Mouse (Mus musculus) limb, embryonic 14.5 days (tissue): Measurements from ENCODE around the gene Sertad1. TPM values are rescaled to one million over a fixed set of nuclear protein-coding genes. Genes with fewer than 3 reads are reported as not detected.

ENCODE experiments used
- ATAC-seq: fragments of 200-750 bp; cut with Nextera tagmentation; 2 replicates; pipeline ENCODE4 v1.8.0; 2017; ENCODE audit warnings: low read depth, moderate number of reproducible peaks, moderate TSS enrichment; ENCODE audit not compliant: low FRiP score
- DNase-seq: peaks from one replicate; pipeline ENCODE4 v3.0.0-alpha.2; 2015; ENCODE audit warnings: low spot score
- H3K27ac ChIP-seq: fragments of 300-500 bp; sonication (generic); replicated peaks from 2 replicates; pipeline ENCODE4 v1.5.1; 2014; ENCODE audit warnings: low read depth, mild to moderate bottlenecking, low read length, moderate library complexity, mixed read lengths
- H3K27me3 ChIP-seq: fragments of 300-500 bp; sonication (generic); 2 replicates; pipeline ENCODE4 v1.6.1; 2014; ENCODE audit warnings: low read length, mixed read lengths; ENCODE audit not compliant: control insufficient read depth, insufficient read depth
- H3K36me3 ChIP-seq: fragments of 300-500 bp; sonication (generic); 2 replicates; pipeline ENCODE4 v1.6.1; 2014; ENCODE audit warnings: mild to moderate bottlenecking, low read length, moderate library complexity, mixed read lengths; ENCODE audit not compliant: control insufficient read depth, insufficient read depth
- H3K4me1 ChIP-seq: fragments of 300-500 bp; sonication (generic); 2 replicates; pipeline ENCODE4 v1.6.1; 2014; ENCODE audit warnings: antibody characterized with exemption, low read length, mixed read lengths; ENCODE audit not compliant: control insufficient read depth, insufficient read depth
- H3K4me2 ChIP-seq: fragments of 300-500 bp; sonication (generic); replicated peaks from 2 replicates; pipeline ENCODE4 v1.6.1; 2014; ENCODE audit warnings: low read depth, mild to moderate bottlenecking, low read length, moderate library complexity; ENCODE audit not compliant: severe bottlenecking
- H3K4me3 ChIP-seq: fragments of 300-500 bp; sonication (generic); replicated peaks from 2 replicates; pipeline ENCODE4 v1.5.1; 2014; ENCODE audit warnings: low read length
- H3K9ac ChIP-seq: fragments of 300-500 bp; sonication (generic); 2 replicates; pipeline ENCODE4 v1.6.1; 2014; ENCODE audit warnings: mild to moderate bottlenecking, low read depth, low read length, moderate library complexity; ENCODE audit not compliant: severe bottlenecking
- H3K9me3 ChIP-seq: fragments of 300-500 bp; sonication (generic); 2 replicates; pipeline ENCODE4 v1.6.1; 2016; ENCODE audit warnings: low read length; ENCODE audit not compliant: control insufficient read depth
- POLR2A ChIP-seq: fragments of 200-500 bp; IDR thresholded peaks from 2 replicates; pipeline ENCODE4 v1.8.0; 2012; ENCODE audit warnings: inconsistent platforms, mild to moderate bottlenecking, moderate library complexity, borderline replicate concordance; ENCODE audit not compliant: insufficient read depth, insufficient read length; ENCODE audit errors: extremely low read depth
- WGBS: fragments of 180-500 bp; shearing (Covaris S2); extraction: QIAGEN DNeasy Blood & Tissue Kit; methylation state at CpG from one replicate; pipeline ENCODE4 v1.1.7; 2014; 5-methylcytosine and 5-hydroxymethylcytosine counted together
- polyA plus RNA-seq, 2 experiments: library from polyadenylated mRNA; depleted of rRNA in 1 of 2; stranded (reverse) in 1 of 2; unstranded in 1 of 2; fragments of >200 nt; fragmentation: Nextera tagmentation in 1 of 2; extraction: Ambion mirVana in 1 of 2; gene quantifications; 2 replicates each; pipeline versions ENCODE4 v1.2.1 to v1.2.3; 2012 to 2014

The Sertad1 gene
- polyA plus RNA-seq (2012; rRNA removed) = 23.3 and 28.0 TPM in 2 replicates
- 34.2 and 39.4 TPM in 2 replicates for polyA plus RNA-seq (2014; fragmentation: Nextera tagmentation; extraction: Ambion mirVana)

DNA sequence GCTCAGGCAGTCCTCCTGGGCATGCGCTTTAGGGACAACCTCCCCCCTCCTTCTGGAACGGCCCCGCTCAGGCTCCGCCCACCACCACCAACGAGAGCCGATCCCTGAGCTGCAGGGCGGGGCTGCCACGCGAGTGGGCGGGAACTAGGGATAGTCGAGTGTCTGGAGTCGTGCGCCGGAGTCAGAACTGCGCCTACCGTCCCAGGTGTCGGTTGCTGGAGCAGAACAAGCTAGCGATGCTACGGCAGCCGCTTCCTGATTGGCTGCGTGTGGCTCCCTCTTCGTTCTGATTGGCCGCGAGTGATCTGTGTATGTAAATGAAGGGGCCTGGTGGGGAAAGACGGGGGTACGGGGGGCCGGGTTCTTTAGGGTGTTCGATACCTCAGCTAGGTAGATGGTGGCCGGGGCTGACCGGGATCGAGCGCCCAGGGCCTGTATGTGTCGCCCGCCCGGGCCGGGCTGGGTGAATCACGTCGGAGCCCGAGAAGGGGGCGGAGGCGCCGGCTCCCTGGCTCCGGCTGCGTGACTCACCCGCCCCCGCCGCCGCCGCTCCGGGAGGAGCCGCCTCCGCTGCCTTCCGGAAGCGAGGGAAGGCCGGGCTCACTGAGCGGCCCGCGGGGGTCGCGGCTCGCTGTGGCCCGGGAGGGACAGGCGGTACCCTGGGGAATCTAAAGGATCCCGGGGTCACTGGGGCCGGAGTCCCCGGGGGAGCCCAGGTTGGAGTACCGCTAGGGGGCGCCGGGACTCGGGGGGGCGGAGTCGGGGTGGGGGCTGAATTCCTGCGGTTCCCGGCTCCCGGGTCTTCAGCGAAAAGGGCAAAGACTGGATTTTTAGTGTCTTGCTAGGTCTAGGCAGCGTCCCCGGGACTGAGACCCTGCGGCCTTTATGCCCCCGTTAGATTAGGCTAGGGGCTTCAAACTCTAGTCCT is at the start of gene Sertad1:
Gene Sertad1 (plus strand): TSS at position 141 of the 928 bp plus-strand sequence.
- no peaks in the 10 kb centered on the region for H3K9me3 ChIP-seq
- H3K9ac ChIP-seq = peak within 1 kb of the TSS; percentile 87
- H3K27ac ChIP-seq = peak within 1 kb of the TSS; percentile 97
- ATAC-seq (peak; percentile 96), DNase-seq (peak; percentile 100)
- peaks cover 23% of the 10 kb centered on the region for H3K4me1 ChIP-seq
- peak within 1 kb of the TSS; percentile 83 for H3K4me3 ChIP-seq
- peaks cover 11% of the 10 kb centered on the region for H3K36me3 ChIP-seq
- peak within 1 kb of the TSS; percentile 88 for H3K4me2 ChIP-seq
- TF ChIP-seq POLR2A = peak; percentile 98; the same call in 1 of the 2 replicates
- H3K27me3 ChIP-seq = no peaks in the 10 kb centered on the region
- WGBS = under 1% methylated on average over 46 of the region's 80 CpGs

DNA sequence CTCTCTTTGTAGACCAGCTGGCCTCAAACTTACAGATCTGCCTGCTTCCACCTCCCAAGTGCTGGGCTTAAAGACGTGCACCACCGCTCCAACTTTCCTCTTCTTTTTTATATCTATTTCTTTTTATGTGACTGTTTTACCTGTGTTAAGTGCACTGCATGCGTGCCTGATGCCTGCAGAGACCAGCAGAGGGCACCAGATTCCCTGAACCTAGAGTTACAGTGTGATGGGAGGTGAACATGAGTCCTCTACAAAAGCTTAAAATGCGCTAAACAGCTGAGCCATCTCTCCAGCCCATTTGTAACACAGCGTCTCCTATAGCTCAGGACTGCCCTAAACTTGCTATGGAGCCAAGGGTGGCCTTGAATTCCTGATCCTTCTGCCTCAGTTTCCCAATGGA is 49.2 kb upstream of the Sertad1 start:
- peaks cover 16% of the 10 kb centered on the region; the same call in 1 of the 2 replicates for H3K27me3 ChIP-seq
- H3K4me2 ChIP-seq = no peak overlapping the region
- no peak for DNase-seq
- no peak overlapping the region for H3K4me3 ChIP-seq
- no peaks in the 10 kb centered on the region for H3K36me3 ChIP-seq
- no peaks in the 10 kb centered on the region for H3K4me1 ChIP-seq
- WGBS = 56% methylated on average over 5 of the region's 5 CpGs
- H3K27ac ChIP-seq = no peak overlapping the region
- no peaks in the 10 kb centered on the region for H3K9me3 ChIP-seq
- H3K9ac ChIP-seq = no peak overlapping the region
- TF ChIP-seq POLR2A = no peak
- ATAC-seq = no peak

DNA sequence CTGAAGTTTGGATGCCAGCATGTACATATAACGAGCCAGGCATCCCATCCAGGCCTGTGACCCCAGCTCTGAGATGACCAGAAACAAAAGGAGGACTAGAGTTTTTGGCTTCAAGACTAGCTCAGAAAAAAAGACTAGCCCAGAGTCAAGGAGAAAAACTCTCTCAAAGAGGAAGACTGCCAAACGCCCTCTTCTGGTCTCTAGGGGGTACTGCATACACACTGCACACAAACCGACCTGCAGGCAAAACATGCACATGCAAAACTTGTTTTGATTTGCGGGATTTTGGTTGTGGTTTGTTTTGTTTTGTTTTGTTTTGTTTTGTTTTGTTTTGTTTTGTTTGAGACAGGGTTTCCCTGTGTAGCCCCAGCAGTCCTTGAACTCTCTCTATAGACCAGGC is 46.7 kb upstream of the Sertad1 start:
- no peak overlapping the region for H3K4me2 ChIP-seq
- WGBS = 72% methylated on average over 4 of the region's 4 CpGs
- no peaks in the 10 kb centered on the region for H3K36me3 ChIP-seq
- H3K4me3 ChIP-seq = no peak overlapping the region
- H3K9me3 ChIP-seq = no peaks in the 10 kb centered on the region
- H3K27me3 ChIP-seq = peaks cover 3% of the 10 kb centered on the region; the same call in 1 of the 2 replicates
- H3K9ac ChIP-seq = no peak overlapping the region
- no peaks in the 10 kb centered on the region for H3K4me1 ChIP-seq
- no peak for TF ChIP-seq POLR2A
- no peak for ATAC-seq
- H3K27ac ChIP-seq = no peak overlapping the region
- no peak for DNase-seq

DNA sequence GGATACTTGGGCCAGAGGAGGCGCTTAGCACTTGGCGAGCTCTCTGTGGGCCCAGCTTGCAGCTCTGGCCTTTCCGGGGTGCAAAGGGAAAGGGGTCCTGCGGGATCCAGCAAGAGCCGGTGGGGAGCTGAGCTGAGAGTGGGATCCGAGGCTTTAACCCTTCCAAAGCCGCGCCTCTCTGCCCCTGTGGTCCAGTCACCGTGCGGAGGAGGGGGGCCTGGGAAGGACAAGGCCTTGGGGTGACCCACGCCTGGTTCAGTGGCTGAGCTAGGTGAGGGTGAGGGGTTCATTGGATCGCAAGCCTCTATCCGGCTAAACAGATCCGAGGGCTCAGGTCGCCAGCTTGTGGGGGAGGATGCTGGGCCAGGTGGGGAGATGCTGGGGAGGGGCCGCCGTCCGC is 40.7 kb upstream of the Sertad1 start:
- H3K27ac ChIP-seq = no peak overlapping the region
- peaks cover 20% of the 10 kb centered on the region for H3K27me3 ChIP-seq
- H3K36me3 ChIP-seq = no peaks in the 10 kb centered on the region
- H3K9me3 ChIP-seq = no peaks in the 10 kb centered on the region
- H3K9ac ChIP-seq = peak overlapping the region; percentile 60
- H3K4me1 ChIP-seq = peaks cover 10% of the 10 kb centered on the region
- no peak for DNase-seq
- WGBS = 5% methylated on average over 15 of the region's 18 CpGs
- H3K4me2 ChIP-seq = peak overlapping the region; percentile 89
- no peak for TF ChIP-seq POLR2A
- H3K4me3 ChIP-seq = peak overlapping the region; percentile 43
- no peak for ATAC-seq

DNA sequence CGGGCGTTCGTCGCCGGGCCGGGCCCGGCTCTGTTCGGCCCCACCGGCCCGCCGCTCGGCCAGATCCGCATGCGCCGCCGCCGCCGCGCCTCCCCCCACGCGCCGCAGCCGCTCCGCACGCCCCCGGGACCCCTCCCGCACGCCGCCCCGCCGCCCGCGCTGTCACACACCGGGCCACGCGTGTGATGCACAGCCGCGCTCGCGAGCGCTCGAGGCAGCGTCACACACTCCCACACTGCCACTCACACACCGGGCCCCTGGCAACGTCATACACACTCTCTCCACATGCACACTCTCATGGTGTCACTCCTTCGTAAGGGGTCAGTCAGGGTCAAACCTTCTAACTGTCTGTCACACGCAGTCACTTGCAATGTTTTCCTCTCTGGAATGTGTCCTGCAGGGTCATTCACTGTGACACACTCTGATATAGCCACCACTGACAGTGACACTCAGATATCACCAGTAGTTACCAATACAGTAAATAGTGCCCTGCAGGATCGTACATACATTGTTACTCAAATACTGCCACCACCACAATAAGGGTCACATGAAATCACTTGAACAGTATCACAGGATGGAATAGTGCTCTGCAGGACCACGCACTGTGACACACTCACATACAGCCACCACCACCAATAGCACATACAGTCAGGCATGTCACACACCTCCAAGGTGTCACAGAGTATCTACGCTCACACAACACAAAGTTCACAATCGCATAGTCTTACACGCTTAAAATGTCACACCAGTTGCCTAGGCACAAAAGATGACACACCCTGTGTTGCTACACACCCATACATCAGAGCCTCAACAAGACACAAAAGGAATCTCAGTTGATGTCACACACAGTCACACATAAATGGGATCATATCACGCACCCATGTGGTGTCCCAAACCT is 39.9 kb upstream of the Sertad1 start:
- Histone ChIP-seq H3K36me3 (no peaks in the 10 kb centered on the region), H3K4me1 (peaks cover 10% of the 10 kb centered on the region), H3K27me3 (peaks cover 20% of the 10 kb centered on the region), H3K9me3 (no peaks in the 10 kb centered on the region), H3K4me2 (peak overlapping the region; percentile 94), H3K9ac (peak overlapping the region; percentile 60), H3K27ac (no peak overlapping the region), H3K4me3 (peak overlapping the region; percentile 61)
- no peak; the same call in 1 of the 2 replicates for ATAC-seq
- DNase-seq = no peak
- no peak for TF ChIP-seq POLR2A
- WGBS = 16% methylated on average over 25 of the region's 53 CpGs
